ENCODE assay signal across 15 mouse cellular contexts in the genomic region with DNA sequence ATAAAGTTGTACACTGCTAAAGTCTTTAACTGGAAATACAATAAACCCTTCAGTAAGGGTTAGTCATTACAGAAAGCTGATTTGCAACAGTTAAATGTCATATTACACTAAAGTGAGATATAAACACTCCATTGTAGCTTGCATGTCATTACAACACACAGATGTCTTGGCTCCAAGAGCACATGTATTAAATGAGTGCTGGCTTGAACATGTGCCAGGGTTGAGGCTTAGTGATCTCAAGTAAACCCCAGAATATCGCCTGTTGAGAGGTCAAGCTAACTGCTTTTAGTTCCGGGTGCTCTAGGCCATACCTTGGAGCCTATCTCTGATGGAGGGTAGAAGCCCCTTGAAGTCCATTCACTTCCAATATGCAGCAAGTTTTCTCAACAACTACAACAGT.
DNase-seq lines count a peak whose midpoint lies in the region; ATAC-seq and TF ChIP-seq lines count a peak whose summit lies in the region.
"Had no signal": no experiment of that assay in that cellular context is flagged by ENCODE, and none has a peak within 500 bp of the region (broad histone marks: within the 10 kb centered on the region; RNA-seq: fewer than 3 reads in every experiment).

No protein-coding gene starts in this region.

- whole genome bisulfite sequencing in heart, embryonic 12.5 days, result 81% methylated on average over 2 of the region's 2 CpGs

- TF ChIP-seq POLR2A in brain, embryonic 14.5 days (IDR thresholded peaks at IDR 0.05; ENCODE audit: borderline replicate concordance, extremely low read depth, insufficient read depth, insufficient read length, poor library complexity, severe bottlenecking), result no peak

- H3K4me3 ChIP-seq in heart, embryonic 12.5 days, result no peak overlapping the region
- H3K4me3 ChIP-seq: heart, embryonic 10.5 days; hindbrain, embryonic 13.5 days; left cerebral cortex, adult 2 months had no signal

- H3K4me2 ChIP-seq in heart, embryonic 12.5 days, result no peak overlapping the region
- H3K4me2 ChIP-seq: hindbrain, embryonic 13.5 days had no signal

- H3K27ac ChIP-seq in heart, embryonic 12.5 days (ENCODE audit: poor library complexity, severe bottlenecking), result no peak overlapping the region
- H3K27ac ChIP-seq: heart, embryonic 10.5 days; hindbrain, embryonic 13.5 days; left cerebral cortex, adult 2 months had no signal

- no peaks in the 10 kb centered on the region for H3K36me3 ChIP-seq in heart, embryonic 12.5 days
- H3K36me3 ChIP-seq: heart, embryonic 10.5 days; hindbrain, embryonic 13.5 days had no signal

- peak; percentile 6 for DNase-seq in adrenal gland, postnatal 25 days
- DNase-seq in adrenal gland, adult (ENCODE audit: inconsistent age in 2 of 2, low spot score in 1 of 2), result no peak
- DNase-seq in heart, postnatal 14 days, result peak; percentile 22 to 29
- peak; percentile 39 for DNase-seq in brain, embryonic 14.5 days (ENCODE audit: low read depth)
- peak; percentile 43 for DNase-seq in lung, postnatal 25 days (ENCODE audit: low spot score)
- DNase-seq in testis, postnatal 10 days (ENCODE audit: low spot score), result no peak
- DNase-seq: cerebellum, adult 18-20 months; liver had no signal

- intact Hi-C loops in heart, postnatal 14 days (cut with DNase I), result no loop called here

- no peak for TF ChIP-seq CTCF in brain, embryonic 14.5 days (IDR thresholded peaks at IDR 0.05; ENCODE audit: borderline replicate concordance, extremely low read depth, insufficient read depth, insufficient read length)

- ATAC-seq in heart, embryonic 12.5 days (ENCODE audit: insufficient number of reproducible peaks, low FRiP score), result no peak
- ATAC-seq in erythroblast, adult 5-6 weeks (replicated peaks; ENCODE audit: low FRiP score, poor library complexity, severe bottlenecking), result no peak
- ATAC-seq: intestine, embryonic 16.5 days; midbrain, embryonic 16.5 days had no signal

- H3K9ac ChIP-seq in heart, embryonic 12.5 days, result no peak overlapping the region
- H3K9ac ChIP-seq: hindbrain, embryonic 13.5 days had no signal

- no peaks in the 10 kb centered on the region for H3K9me3 ChIP-seq in heart, embryonic 12.5 days (replicated peaks)
- H3K9me3 ChIP-seq: heart, embryonic 10.5 days; hindbrain, embryonic 13.5 days had no signal

- H3K4me1 ChIP-seq in heart, embryonic 12.5 days (replicated peaks), result peaks cover 12% of the 10 kb centered on the region; the same call in 1 of the 2 replicates
- H3K4me1 ChIP-seq: hindbrain, embryonic 13.5 days had no signal

- no peaks in the 10 kb centered on the region for H3K27me3 ChIP-seq in heart, embryonic 12.5 days (replicated peaks)
- H3K27me3 ChIP-seq: hindbrain, embryonic 13.5 days had no signal

Comparison
In these comparisons a context has a peak if more than half of its experiments do, and no peak if none do; other contexts are left out.
1. DNase-seq: peak in adrenal gland, postnatal 25 days (single experiment), heart, postnatal 14 days (2 of 2), brain, embryonic 14.5 days (single experiment) and lung, postnatal 25 days (single experiment); none in adrenal gland, adult (0 of 2) and testis, postnatal 10 days (single experiment).